Mouse (Mus musculus) testis, adult 2 months (tissue): Measurements from ENCODE around the gene Rnf17.

ENCODE experiments used
- CTCF ChIP-seq: fragments of 200-500 bp; IDR thresholded peaks from 2 replicates; pipeline ENCODE4 v1.5.1; 2012; ENCODE audit warnings: low read depth, mild to moderate bottlenecking, inconsistent platforms, low read length, moderate library complexity; ENCODE audit not compliant: control insufficient read depth, insufficient read depth, insufficient replicate concordance
- POLR2A ChIP-seq: fragments of 200-500 bp; IDR thresholded peaks from 2 replicates; pipeline ENCODE4 v1.6.1; 2012; ENCODE audit warnings: low read depth, mild to moderate bottlenecking, inconsistent platforms, low read length, moderate library complexity; ENCODE audit not compliant: control insufficient read depth

- TF ChIP-seq POLR2A, result no peak
- no peak for TF ChIP-seq CTCF
Observed at GRCm38 (mm10) chr14:56545491-56545890, 143.1 kb downstream of the Rnf17 start.
